Mouse (Mus musculus) ES-Bruce4 (cell line): Measurements from ENCODE around the gene Ube2k. TPM values are rescaled to one million over a fixed set of nuclear protein-coding genes. Genes with fewer than 3 reads are reported as not detected.

Experiments
- H3K27ac ChIP-seq: 2 replicates; pipeline ENCODE4 v1.5.1; 2012; ENCODE audit warnings: low read length, inconsistent platforms; ENCODE audit not compliant: insufficient read depth
- H3K27me3 ChIP-seq: 2 replicates; pipeline ENCODE4 v1.6.1; 2012; ENCODE audit warnings: mild to moderate bottlenecking, low read length, inconsistent platforms; ENCODE audit not compliant: control insufficient read depth, poor library complexity, insufficient read depth, severe bottlenecking
- H3K36me3 ChIP-seq: 2 replicates; pipeline ENCODE4 v1.6.1; 2012; ENCODE audit warnings: inconsistent platforms, mild to moderate bottlenecking, low read length, moderate library complexity; ENCODE audit not compliant: control insufficient read depth, poor library complexity, insufficient read depth, severe bottlenecking
- H3K4me1 ChIP-seq: one replicate; pipeline ENCODE4 v1.8.1; 2011; ENCODE audit warnings: low read length; ENCODE audit not compliant: control insufficient read depth, insufficient read depth
- H3K4me3 ChIP-seq: 2 replicates; pipeline ENCODE4 v1.5.1; 2011; ENCODE audit warnings: low read depth, mild to moderate bottlenecking, low read length
- H3K9ac ChIP-seq: 2 replicates; pipeline ENCODE4 v1.6.1; 2012; ENCODE audit warnings: low read depth, mild to moderate bottlenecking, inconsistent platforms; ENCODE audit not compliant: poor library complexity, severe bottlenecking
- H3K9me3 ChIP-seq: replicated peaks from 2 replicates; pipeline ENCODE4 v1.6.1; 2012; ENCODE audit warnings: mild to moderate bottlenecking, low read length, inconsistent platforms; ENCODE audit not compliant: control insufficient read depth, poor library complexity, insufficient read depth, severe bottlenecking
- CTCF ChIP-seq: IDR thresholded peaks from one replicate; pipeline ENCODE4 v1.8.1; 2011; ENCODE audit warnings: low read depth, low read length
- EP300 ChIP-seq: IDR thresholded peaks from 2 replicates; pipeline ENCODE4 v1.6.1; 2011; ENCODE audit warnings: low read depth, low read length; ENCODE audit not compliant: insufficient read depth
- POLR2A ChIP-seq: IDR thresholded peaks from one replicate; pipeline ENCODE4 v1.8.1; 2011; ENCODE audit warnings: low read length; ENCODE audit not compliant: insufficient read depth
- polyA plus RNA-seq: library from polyadenylated mRNA; stranded (reverse); fragments of >200 nt; gene quantifications from 2 replicates; pipeline ENCODE4 v1.2.4, GENCODE M21; 2011; ENCODE audit warnings: low read depth; ENCODE audit not compliant: missing spikeins, insufficient read depth, insufficient read length

Gene Ube2k
- polyA plus RNA-seq, 1 experiment: 282 TPM

DNA sequence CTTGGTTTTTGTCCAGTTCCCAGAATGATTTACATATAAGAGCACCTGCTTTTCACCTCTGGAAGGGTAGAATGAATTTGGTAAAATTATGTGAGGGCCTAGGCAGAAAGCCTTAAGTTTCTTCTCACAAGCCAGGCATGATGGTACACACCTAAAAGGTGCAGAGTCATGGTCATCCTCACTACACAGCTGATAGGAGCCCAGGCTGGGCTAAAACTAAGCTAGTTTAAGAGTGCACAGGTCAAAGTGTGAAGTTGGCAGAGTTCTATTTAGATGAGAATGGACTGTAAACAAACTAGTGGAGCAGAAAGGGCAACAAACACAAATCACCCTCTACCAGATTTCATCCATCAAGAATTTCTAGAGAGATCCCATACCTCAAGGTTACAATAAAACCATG lies 87.3 kb downstream of the Ube2k start:
- H3K27me3 ChIP-seq: no peaks in the 10 kb centered on the region
- no peaks in the 10 kb centered on the region for H3K4me1 ChIP-seq
- no peak overlapping the region for H3K4me3 ChIP-seq
- TF ChIP-seq POLR2A: no peak
- TF ChIP-seq CTCF: no peak
- no peak for TF ChIP-seq EP300
- no peak overlapping the region for H3K27ac ChIP-seq
- H3K9ac ChIP-seq: no peak overlapping the region
- H3K9me3 ChIP-seq: no peaks in the 10 kb centered on the region
- peaks cover 47% of the 10 kb centered on the region for H3K36me3 ChIP-seq

DNA sequence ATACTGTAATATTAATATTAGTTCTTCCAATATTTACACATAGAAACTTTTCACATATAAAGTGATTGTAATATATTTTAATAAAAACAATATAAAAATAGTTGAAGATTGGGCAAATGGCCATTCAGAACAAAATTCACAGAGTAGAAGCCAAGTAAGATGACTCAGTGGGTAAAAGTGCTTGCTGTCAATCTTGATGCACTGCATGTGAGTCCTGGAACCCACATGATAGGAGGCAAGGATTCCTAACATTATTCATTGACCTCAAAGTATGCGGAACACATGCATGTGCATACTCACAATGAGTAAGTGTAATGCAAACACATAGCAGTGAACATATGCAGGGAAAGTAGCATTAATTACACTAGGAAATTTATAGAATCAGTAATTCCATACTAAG lies 101.9 kb downstream of the Ube2k start:
- Histone ChIP-seq H3K9ac (no peak overlapping the region), H3K4me3 (no peak overlapping the region), H3K27me3 (no peaks in the 10 kb centered on the region), H3K9me3 (no peaks in the 10 kb centered on the region), H3K27ac (no peak overlapping the region), H3K36me3 (peaks cover 63% of the 10 kb centered on the region), H3K4me1 (no peaks in the 10 kb centered on the region)
- TF ChIP-seq POLR2A: no peak
- TF ChIP-seq EP300: no peak
- no peak for TF ChIP-seq CTCF

Other genes with a start within 250 kb of the Ube2k start
- gene Rfc1, start 201.6 kb upstream of the Ube2k start, polyA plus RNA-seq: 146 and 160 TPM in 2 replicates
- not detected in 2 replicates for gene Klb, start 188.9 kb upstream of the Ube2k start, polyA plus RNA-seq
- gene Rpl9, start 145.8 kb upstream of the Ube2k start, polyA plus RNA-seq: 573 and 625 TPM in 2 replicates
- 45.7 and 53.5 TPM in 2 replicates for gene Lias, start 145.7 kb upstream of the Ube2k start, polyA plus RNA-seq
- gene Ugdh, start 101.3 kb upstream of the Ube2k start, polyA plus RNA-seq: 31.4 and 33.7 TPM in 2 replicates
- gene Gm43552, start 44.4 kb upstream of the Ube2k start, polyA plus RNA-seq: not detected in 2 replicates
- 47.3 and 53.2 TPM in 2 replicates for gene Smim14, start within 50 bp of the Ube2k start, polyA plus RNA-seq
- 318 and 327 TPM in 2 replicates for gene Pds5a, start 161.0 kb downstream of the Ube2k start, polyA plus RNA-seq
- gene N4bp2, start 226.3 kb downstream of the Ube2k start, polyA plus RNA-seq: 73.4 and 75.3 TPM in 2 replicates